Mouse (Mus musculus) liver, embryonic 15.5 days (tissue): ENCODE data around the gene Cd19. TPM values are rescaled to one million over a fixed set of nuclear protein-coding genes. Genes with fewer than 3 reads are reported as not detected.

Experiments
- microRNA-seq: library from miRNA; unstranded; fragments of <30 nt; microRNA quantifications from one replicate; pipeline ENCODE4, GENCODE M21; 2016
- polyA plus RNA-seq: library from polyadenylated mRNA; unstranded; fragments of >200 nt; fragmentation: Nextera tagmentation; extraction: Ambion mirVana; gene quantifications from 2 replicates; pipeline ENCODE4 v1.2.1, GENCODE M21; 2015

The Cd19 gene
- polyA plus RNA-seq, 1 experiment from 2014 or later = 2.3 TPM

Small RNA genes lying within 50 kb of the gene (microRNA-seq; reads per million reads assigned to microRNA genes)
- gene Mir7058 = not detected

Other genes starting within 250 kb of the Cd19 start
- 16.3 and 20.8 TPM in 2 replicates for gene Xpo6, start 214.4 kb downstream of the Cd19 start, polyA plus RNA-seq
- gene Sbk1, start 142.3 kb downstream of the Cd19 start, polyA plus RNA-seq = 1.5 and 1.8 TPM in 2 replicates
- gene Lat, start 45.3 kb downstream of the Cd19 start, polyA plus RNA-seq = 5.7 and 7.0 TPM in 2 replicates
- 17.7 and 20.6 TPM in 2 replicates for gene Spns1, start 37.4 kb downstream of the Cd19 start, polyA plus RNA-seq
- gene Nfatc2ip, start 18.2 kb downstream of the Cd19 start, polyA plus RNA-seq = 2.0 and 2.9 TPM in 2 replicates
- 6.3 TPM in 2 replicates for gene Rabep2, start 13.9 kb upstream of the Cd19 start, polyA plus RNA-seq
- 9.8 and 16.5 TPM in 2 replicates for gene Atp2a1, start 48.2 kb upstream of the Cd19 start, polyA plus RNA-seq
- gene Sh2b1, start 60.5 kb upstream of the Cd19 start, polyA plus RNA-seq = 13.6 and 15.1 TPM in 2 replicates
- 81.2 and 96.3 TPM in 2 replicates for gene Tufm, start 72.5 kb upstream of the Cd19 start, polyA plus RNA-seq
- gene Atxn2l, start 88.5 kb upstream of the Cd19 start, polyA plus RNA-seq = 26.2 and 26.8 TPM in 2 replicates
- gene Eif3c, start 151.5 kb upstream of the Cd19 start, polyA plus RNA-seq = 79.3 and 86.2 TPM in 2 replicates
- gene Apobr, start 170.1 kb upstream of the Cd19 start, polyA plus RNA-seq = 2.3 and 2.5 TPM in 2 replicates
- gene Cln3, start 170.9 kb upstream of the Cd19 start, polyA plus RNA-seq = 11.9 and 12.6 TPM in 2 replicates
- 0.12 and 0.18 TPM in 2 replicates for gene Il27, start 180.1 kb upstream of the Cd19 start, polyA plus RNA-seq
- gene Nupr1, start 216.0 kb upstream of the Cd19 start, polyA plus RNA-seq = 3.7 and 4.6 TPM in 2 replicates
- gene Sgf29, start 234.4 kb upstream of the Cd19 start, polyA plus RNA-seq = 29.1 and 31.0 TPM in 2 replicates